In the genomic region with DNA sequence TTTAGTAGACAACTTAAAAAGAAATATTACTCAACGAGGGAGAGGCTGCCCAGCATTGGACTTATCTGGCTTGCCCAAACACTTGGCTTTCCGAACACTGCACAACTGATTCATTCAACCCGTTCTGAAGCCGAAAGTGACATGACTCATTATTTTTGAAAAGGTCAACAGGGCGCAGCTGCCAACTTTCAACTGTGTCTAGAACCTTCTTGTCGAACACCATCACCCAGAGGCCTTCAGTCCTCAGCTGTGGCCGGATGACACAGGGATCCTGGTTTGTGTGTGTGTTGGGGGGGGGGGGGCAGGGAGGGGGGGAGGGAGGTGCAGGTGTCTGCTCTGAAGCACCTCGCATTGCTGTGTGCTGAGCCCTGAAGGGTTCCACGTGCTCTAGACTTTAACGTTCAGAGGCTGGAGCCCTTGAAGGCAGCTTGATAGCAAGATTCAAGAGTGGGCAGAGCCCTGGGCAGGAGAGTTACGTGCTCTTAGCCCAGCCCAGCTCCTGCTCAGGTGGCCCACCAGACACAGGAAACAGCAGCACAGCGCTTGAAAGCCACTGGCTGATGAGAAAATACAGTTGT, we compare ENCODE assay signal across 8 mouse cellular contexts.
DNase-seq lines count a peak whose midpoint lies in the region; ATAC-seq lines count a peak whose summit lies in the region.

No protein-coding gene starts in this region.

- peak overlapping the region; percentile 57 for H3K4me2 ChIP-seq in liver, embryonic 13.5 days
- no peak overlapping the region for H3K4me2 ChIP-seq in stomach, embryonic 15.5 days

- peak; percentile 66 for ATAC-seq in liver, embryonic 13.5 days (ENCODE audit: low read depth)
- ATAC-seq in stomach, embryonic 15.5 days (ENCODE audit: insufficient read depth, low FRiP score, low read depth): peak; percentile 48
- ATAC-seq in cerebellum, adult (ENCODE audit: insufficient number of reproducible peaks, low FRiP score, low TSS enrichment): no peak

- intact Hi-C loops in left cerebral cortex, postnatal 4 days (cut with DNase I): loop anchor here (10.0 kb wide), 1 partner anchor 146 kb away; no protein-coding TSS in a partner anchor

- H3K27ac ChIP-seq in liver, embryonic 13.5 days: peak overlapping the region; percentile 97
- peak overlapping the region; percentile 22; the same call in 1 of the 2 replicates for H3K27ac ChIP-seq in stomach, embryonic 15.5 days

- peak overlapping the region; percentile 70 for H3K9ac ChIP-seq in liver, embryonic 13.5 days
- no peak overlapping the region for H3K9ac ChIP-seq in stomach, embryonic 15.5 days

- WGBS in liver, embryonic 13.5 days (ENCODE audit: insufficient replicate concordance): 40% methylated on average over 12 of the region's 12 CpGs
- WGBS in stomach, embryonic 15.5 days: 50% methylated on average over 12 of the region's 12 CpGs

- peaks cover 72% of the 10 kb centered on the region for H3K4me1 ChIP-seq in liver, embryonic 13.5 days (replicated peaks)
- H3K4me1 ChIP-seq in stomach, embryonic 15.5 days: peaks cover 9% of the 10 kb centered on the region; the same call in 1 of the 2 replicates

- H3K4me3 ChIP-seq in liver, embryonic 13.5 days (replicated peaks): peak overlapping the region; percentile 29
- no peak overlapping the region for H3K4me3 ChIP-seq in stomach, embryonic 15.5 days (replicated peaks)

- no peaks in the 10 kb centered on the region for H3K9me3 ChIP-seq in liver, embryonic 13.5 days (replicated peaks)
- no peaks in the 10 kb centered on the region for H3K9me3 ChIP-seq in stomach, embryonic 15.5 days

- H3K27me3 ChIP-seq in liver, embryonic 13.5 days: peaks cover 5% of the 10 kb centered on the region; the same call in 1 of the 2 replicates
- H3K27me3 ChIP-seq in stomach, embryonic 15.5 days (replicated peaks): no peaks in the 10 kb centered on the region

- no peaks in the 10 kb centered on the region for H3K36me3 ChIP-seq in liver, embryonic 13.5 days
- no peaks in the 10 kb centered on the region for H3K36me3 ChIP-seq in stomach, embryonic 15.5 days

- peak; percentile 95 for DNase-seq in heart, adult 11 months
- DNase-seq in heart, postnatal 4 days: no peak
- peak; percentile 65 for DNase-seq in c-Kit-negative CD71-positive TER-119-positive erythroid progenitor cells, embryonic 14.5 days (ENCODE audit: low read depth, low spot score)
- DNase-seq in liver, embryonic 13.5 days: peak; percentile 64
- no peak for DNase-seq in left cerebral cortex, postnatal 4 days
- no peak for DNase-seq in layer of hippocampus, adult 11-12 months (ENCODE audit: low spot score)

Comparison
In these comparisons a context has a peak if more than half of its experiments do, and no peak if none do; other contexts are left out.
1. DNase-seq: peak in heart, adult 11 months (single experiment), c-Kit-negative CD71-positive TER-119-positive erythroid progenitor cells, embryonic 14.5 days (single experiment) and liver, embryonic 13.5 days (single experiment); none in heart, postnatal 4 days (single experiment), left cerebral cortex, postnatal 4 days (single experiment) and layer of hippocampus, adult 11-12 months (single experiment).